Mouse (Mus musculus) forebrain, postnatal 0 days (tissue): ENCODE measurements at regions not wholly inside any gene's neighbourhood (a gene's known extent, or its start where the extent isn't known, plus 50 kb on each side); places are given as distances from the start of the nearest gene placed in this dataset.

Source experiments
- ATAC-seq: fragments of 200-750 bp; cut with Nextera tagmentation; 2 replicates; pipeline ENCODE4 v1.8.0; 2017; ENCODE audit warnings: mild to moderate bottlenecking, moderate library complexity
- DNase-seq: peaks from one replicate; pipeline ENCODE4 v3.0.0-alpha.2; 2015
- H3K27ac ChIP-seq: fragments of 300-500 bp; sonication (generic); 2 replicates; pipeline ENCODE4 v1.5.1; 2014; ENCODE audit warnings: low read depth, mild to moderate bottlenecking, antibody characterized with exemption, low read length, moderate library complexity, mixed read lengths
- H3K27me3 ChIP-seq: fragments of 300-500 bp; sonication (generic); 2 replicates; pipeline ENCODE4 v1.6.1; 2014; ENCODE audit warnings: mild to moderate bottlenecking, low read length, mixed read lengths; ENCODE audit not compliant: insufficient read depth
- H3K36me3 ChIP-seq: fragments of 300-500 bp; sonication (generic); 2 replicates; pipeline ENCODE4 v1.6.1; 2014; ENCODE audit warnings: mild to moderate bottlenecking, moderate library complexity; ENCODE audit not compliant: insufficient read depth
- H3K4me1 ChIP-seq: fragments of 300-500 bp; sonication (generic); 2 replicates; pipeline ENCODE4 v1.6.1; 2014; ENCODE audit warnings: antibody characterized with exemption; ENCODE audit not compliant: insufficient read depth
- H3K4me2 ChIP-seq: fragments of 300-500 bp; sonication (generic); 2 replicates; pipeline ENCODE4 v1.6.1; 2014; ENCODE audit warnings: low read depth, mild to moderate bottlenecking, moderate library complexity
- H3K4me3 ChIP-seq: fragments of 300-500 bp; sonication (generic); 2 replicates; pipeline ENCODE4 v1.5.1; 2014; ENCODE audit warnings: low read depth, low read length, mixed read lengths
- H3K9ac ChIP-seq: fragments of 300-500 bp; sonication (generic); 2 replicates; pipeline ENCODE4 v1.6.1; 2014; ENCODE audit warnings: mild to moderate bottlenecking
- H3K9me3 ChIP-seq: fragments of 300-500 bp; sonication (generic); 2 replicates; pipeline ENCODE4 v1.6.1; 2016; ENCODE audit warnings: low read length
- CTCF ChIP-seq: sonication (generic); IDR thresholded peaks from 2 replicates; pipeline ENCODE4 v1.5.1; 2016; ENCODE audit warnings: antibody characterized with exemption, control low read depth, low read depth
- WGBS: fragments of 180-500 bp; shearing (Covaris S2); extraction: QIAGEN DNeasy Blood & Tissue Kit; methylation state at CpG from one replicate; pipeline ENCODE4 v1.1.7; 2014; 5-methylcytosine and 5-hydroxymethylcytosine counted together

DNA sequence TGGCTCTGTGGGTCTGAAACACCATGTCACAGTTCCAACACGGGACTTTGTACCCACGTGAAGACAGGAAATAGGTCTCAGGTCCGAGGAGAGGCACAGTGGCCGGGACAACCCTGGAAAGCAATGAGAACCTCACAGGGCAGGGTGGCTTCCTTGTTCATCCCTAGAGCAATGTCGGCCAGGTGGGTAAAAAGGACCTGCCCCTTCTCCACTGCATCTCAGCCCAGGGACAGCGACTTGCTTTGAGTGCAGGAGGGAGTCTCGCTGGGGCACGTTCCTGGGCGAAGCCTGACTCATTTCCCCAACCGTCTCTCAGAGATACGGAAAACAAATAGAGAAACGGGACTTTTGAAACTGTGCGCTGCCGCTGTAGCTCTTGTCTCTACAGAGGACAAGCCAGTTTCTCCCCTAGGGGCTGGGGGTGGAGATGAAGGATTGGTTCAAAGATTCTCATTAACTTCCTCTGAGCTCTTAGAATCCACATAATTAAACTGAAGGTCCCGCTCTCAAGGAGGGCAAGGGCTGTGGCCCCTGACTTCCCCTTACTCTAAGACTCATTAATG, 112.1 kb downstream of the Tfap2c start:
- H3K27ac ChIP-seq, result no peak overlapping the region
- no peak overlapping the region for H3K4me3 ChIP-seq
- no peak overlapping the region for H3K4me2 ChIP-seq
- ATAC-seq (no peak), DNase-seq (no peak)
- H3K27me3 ChIP-seq, result no peaks in the 10 kb centered on the region
- 24% methylated on average over 15 of the region's 15 CpGs for WGBS
- no peak for TF ChIP-seq CTCF
- H3K4me1 ChIP-seq, result no peaks in the 10 kb centered on the region
- no peaks in the 10 kb centered on the region for H3K36me3 ChIP-seq
- H3K9ac ChIP-seq, result no peak overlapping the region
- H3K9me3 ChIP-seq, result no peaks in the 10 kb centered on the region

DNA sequence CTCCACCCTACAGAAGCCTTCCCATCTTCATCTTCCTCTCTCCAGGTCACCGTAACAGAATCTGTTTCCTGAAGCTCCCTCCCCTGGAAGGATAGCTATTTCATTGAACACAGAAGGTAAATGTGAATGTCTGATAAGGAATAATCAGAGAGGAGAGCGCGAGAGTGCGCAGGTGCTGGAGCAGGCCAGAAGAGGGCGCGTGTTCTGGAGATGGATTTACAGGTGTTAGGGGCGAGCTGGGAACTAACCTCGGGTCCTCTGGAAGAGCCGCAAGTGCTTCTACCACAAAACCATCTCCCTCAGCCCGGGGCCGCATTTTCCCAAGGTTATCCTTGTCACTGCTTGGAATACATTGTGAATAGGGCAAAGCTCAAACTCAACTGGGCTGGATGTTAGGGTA, 112.8 kb downstream of the Tfap2c start:
- H3K9me3 ChIP-seq, result no peaks in the 10 kb centered on the region
- ATAC-seq (no peak), DNase-seq (no peak)
- no peak overlapping the region for H3K4me3 ChIP-seq
- no peak overlapping the region for H3K4me2 ChIP-seq
- no peaks in the 10 kb centered on the region for H3K27me3 ChIP-seq
- 77% methylated on average over 11 of the region's 11 CpGs for WGBS
- no peak overlapping the region for H3K9ac ChIP-seq
- H3K4me1 ChIP-seq, result no peaks in the 10 kb centered on the region
- no peak for TF ChIP-seq CTCF
- H3K27ac ChIP-seq, result no peak overlapping the region
- no peaks in the 10 kb centered on the region for H3K36me3 ChIP-seq

GRCm38 (mm10) chr2:172663681-172664080, 114.3 kb downstream of the Tfap2c start:
- Histone ChIP-seq H3K4me2 (no peak overlapping the region), H3K36me3 (no peaks in the 10 kb centered on the region), H3K27me3 (no peaks in the 10 kb centered on the region), H3K9me3 (no peaks in the 10 kb centered on the region), H3K4me1 (no peaks in the 10 kb centered on the region), H3K4me3 (no peak overlapping the region), H3K9ac (no peak overlapping the region), H3K27ac (no peak overlapping the region)
- 9% methylated on average over 6 of the region's 6 CpGs for WGBS
- ATAC-seq (no peak), DNase-seq (no peak)
- no peak for TF ChIP-seq CTCF

DNA sequence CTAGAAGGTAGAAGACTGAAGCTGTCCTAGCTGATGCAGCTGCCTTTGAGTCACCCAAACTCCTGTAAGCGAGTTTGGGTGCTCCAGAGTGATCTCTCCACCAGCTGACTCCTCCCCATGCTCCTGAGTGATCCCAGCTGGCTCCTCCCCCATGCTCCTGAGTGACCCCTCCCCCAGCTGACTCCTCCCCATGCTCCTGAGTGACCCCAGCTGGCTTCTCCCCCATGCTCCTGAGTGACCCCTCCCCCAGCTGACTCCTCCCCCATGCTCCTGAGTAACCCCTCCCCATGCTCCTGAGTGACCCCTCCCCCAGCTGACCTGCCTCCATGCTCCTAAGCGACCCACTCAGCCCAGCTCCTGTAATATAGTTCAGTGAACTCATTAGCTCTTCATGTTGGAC, 123.7 kb downstream of the Tfap2c start:
- TF ChIP-seq CTCF, result no peak
- H3K4me3 ChIP-seq, result no peak overlapping the region
- WGBS, result 32% methylated on average over 2 of the region's 2 CpGs
- no peak overlapping the region for H3K4me2 ChIP-seq
- H3K9me3 ChIP-seq, result no peaks in the 10 kb centered on the region
- ATAC-seq, result no peak
- H3K27me3 ChIP-seq, result no peaks in the 10 kb centered on the region
- no peak overlapping the region for H3K9ac ChIP-seq
- DNase-seq, result no peak
- no peak overlapping the region for H3K27ac ChIP-seq
- no peaks in the 10 kb centered on the region for H3K4me1 ChIP-seq
- H3K36me3 ChIP-seq, result no peaks in the 10 kb centered on the region

- Histone ChIP-seq H3K27me3 (no peaks in the 10 kb centered on the region), H3K9me3 (no peaks in the 10 kb centered on the region), H3K36me3 (no peaks in the 10 kb centered on the region), H3K4me3 (no peak overlapping the region), H3K9ac (no peak overlapping the region), H3K27ac (no peak overlapping the region), H3K4me1 (no peaks in the 10 kb centered on the region), H3K4me2 (no peak overlapping the region)
- DNase-seq (no peak), ATAC-seq (no peak)
- TF ChIP-seq CTCF, result no peak
- 89% methylated on average over 8 of the region's 8 CpGs for WGBS
These were observed 125.2 kb downstream of the Tfap2c start for GRCm38 (mm10) chr2:172674641-172675040.

GRCm38 (mm10) chr2:172675081-172675480, 125.7 kb downstream of the Tfap2c start:
- no peak overlapping the region for H3K27ac ChIP-seq
- no peaks in the 10 kb centered on the region for H3K36me3 ChIP-seq
- 84% methylated on average over 15 of the region's 15 CpGs for WGBS
- no peak overlapping the region for H3K9ac ChIP-seq
- no peaks in the 10 kb centered on the region for H3K9me3 ChIP-seq
- ATAC-seq (no peak), DNase-seq (no peak)
- no peak overlapping the region for H3K4me3 ChIP-seq
- H3K4me2 ChIP-seq, result no peak overlapping the region
- no peak for TF ChIP-seq CTCF
- no peaks in the 10 kb centered on the region for H3K27me3 ChIP-seq
- H3K4me1 ChIP-seq, result no peaks in the 10 kb centered on the region

- WGBS, result 82% methylated on average over 1 of the region's 1 CpGs
- Histone ChIP-seq H3K9ac (no peak overlapping the region), H3K4me2 (no peak overlapping the region), H3K4me1 (no peaks in the 10 kb centered on the region), H3K36me3 (no peaks in the 10 kb centered on the region), H3K4me3 (no peak overlapping the region), H3K9me3 (no peaks in the 10 kb centered on the region), H3K27ac (no peak overlapping the region), H3K27me3 (no peaks in the 10 kb centered on the region)
- DNase-seq (no peak), ATAC-seq (no peak)
- no peak for TF ChIP-seq CTCF
These were observed 140.8 kb downstream of the Tfap2c start for GRCm38 (mm10) chr2:172690196-172690595.
